Mouse (Mus musculus) NIH3T3 (cell line): ENCODE data around the gene Zcchc2.

ENCODE experiments used
- DNase-seq: peaks from one replicate; pipeline ENCODE4 v3.0.0-alpha.2; 2012; ENCODE audit warnings: low read depth

The Zcchc2 gene

GRCm38 (mm10) chr1:105988903-105989639, 1.1 kb upstream of the Zcchc2 start:
- DNase-seq, result peak; percentile 53

- DNase-seq, result peak; percentile 64
Observed at GRCm38 (mm10) chr1:105989640-105989984, 594 bp upstream of the Zcchc2 start.

- DNase-seq, result peak; percentile 79
Observed at GRCm38 (mm10) chr1:105990911-105991761, 930 bp downstream of the Zcchc2 start.

GRCm38 (mm10) chr1:105991931-105992837, 2.0 kb downstream of the Zcchc2 start:
- DNase-seq, result peak; percentile 53

GRCm38 (mm10) chr1:105993196-105993595, 3.0 kb downstream of the Zcchc2 start:
- peak; percentile 72 for DNase-seq

- peak; percentile 92 for DNase-seq
Observed at GRCm38 (mm10) chr1:105993601-105994209, 3.5 kb downstream of the Zcchc2 start.

- no peak for DNase-seq
Observed at GRCm38 (mm10) chr1:105995966-105996365, 5.8 kb downstream of the Zcchc2 start.

GRCm38 (mm10) chr1:105997282-105997681, 7.1 kb downstream of the Zcchc2 start:
- DNase-seq, result peak; percentile 55

- no peak for DNase-seq
Observed at GRCm38 (mm10) chr1:105999802-106000201, 9.6 kb downstream of the Zcchc2 start.

- DNase-seq, result no peak
Observed at GRCm38 (mm10) chr1:106007581-106007980, 17.4 kb downstream of the Zcchc2 start.

GRCm38 (mm10) chr1:106011097-106011496, 20.9 kb downstream of the Zcchc2 start:
- DNase-seq, result no peak

- no peak for DNase-seq
Observed at GRCm38 (mm10) chr1:106013759-106014158, 23.6 kb downstream of the Zcchc2 start.

- DNase-seq, result no peak
Observed at GRCm38 (mm10) chr1:106016262-106016661, 26.1 kb downstream of the Zcchc2 start.

GRCm38 (mm10) chr1:106019854-106020253, 29.6 kb downstream of the Zcchc2 start:
- DNase-seq, result no peak

GRCm38 (mm10) chr1:106022998-106023397, 32.8 kb downstream of the Zcchc2 start:
- no peak for DNase-seq

GRCm38 (mm10) chr1:106024254-106024653, 34.0 kb downstream of the Zcchc2 start:
- no peak for DNase-seq

- no peak for DNase-seq
Observed at GRCm38 (mm10) chr1:106024778-106025177, 34.6 kb downstream of the Zcchc2 start.

GRCm38 (mm10) chr1:106029769-106030168, 39.6 kb downstream of the Zcchc2 start:
- no peak for DNase-seq

GRCm38 (mm10) chr1:106030331-106030730, 40.1 kb downstream of the Zcchc2 start:
- DNase-seq, result no peak

GRCm38 (mm10) chr1:106030886-106031285, 40.7 kb downstream of the Zcchc2 start:
- DNase-seq, result no peak

- DNase-seq, result no peak
Observed at GRCm38 (mm10) chr1:106031908-106032307, 41.7 kb downstream of the Zcchc2 start.

GRCm38 (mm10) chr1:106034776-106035175, 44.6 kb downstream of the Zcchc2 start:
- no peak for DNase-seq
